Mouse (Mus musculus) kidney, adult 2 months (tissue): Measurements from ENCODE around the gene 9530003J23Rik.

Source experiments
- CTCF ChIP-seq: fragments of 200-500 bp; conservative IDR thresholded peaks from 2 replicates; pipeline ENCODE4 v1.5.1; 2011; ENCODE audit warnings: low read depth, mild to moderate bottlenecking, control low read depth, low read length, moderate library complexity, mixed read lengths; ENCODE audit not compliant: insufficient read depth, insufficient read length
- POLR2A ChIP-seq: fragments of 200-500 bp; IDR thresholded peaks from one replicate; pipeline ENCODE4 v1.6.1; 2011; ENCODE audit warnings: low read depth, low read length, control low read depth

DNA sequence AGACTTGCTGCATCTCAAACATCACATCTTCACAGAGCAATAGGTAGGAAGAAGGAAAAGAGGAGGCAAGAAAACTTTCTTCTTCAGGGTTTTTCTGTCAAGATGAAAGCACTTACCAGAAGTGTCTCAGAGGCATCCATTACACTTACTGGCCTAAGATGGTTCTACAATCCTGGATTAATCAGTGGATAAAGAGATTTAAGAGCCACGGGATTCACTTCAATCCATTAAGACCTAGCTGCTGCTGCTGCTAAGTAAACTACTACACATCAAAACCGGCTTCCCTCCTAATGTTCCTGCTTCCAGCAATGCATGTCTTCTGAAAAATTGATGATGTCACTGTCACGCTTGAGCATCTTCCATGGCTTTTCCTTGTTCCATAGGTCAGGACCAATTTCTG, 41.8 kb downstream of the 9530003J23Rik start:
- no peak for TF ChIP-seq CTCF
- no peak for TF ChIP-seq POLR2A
